In the genomic region with DNA sequence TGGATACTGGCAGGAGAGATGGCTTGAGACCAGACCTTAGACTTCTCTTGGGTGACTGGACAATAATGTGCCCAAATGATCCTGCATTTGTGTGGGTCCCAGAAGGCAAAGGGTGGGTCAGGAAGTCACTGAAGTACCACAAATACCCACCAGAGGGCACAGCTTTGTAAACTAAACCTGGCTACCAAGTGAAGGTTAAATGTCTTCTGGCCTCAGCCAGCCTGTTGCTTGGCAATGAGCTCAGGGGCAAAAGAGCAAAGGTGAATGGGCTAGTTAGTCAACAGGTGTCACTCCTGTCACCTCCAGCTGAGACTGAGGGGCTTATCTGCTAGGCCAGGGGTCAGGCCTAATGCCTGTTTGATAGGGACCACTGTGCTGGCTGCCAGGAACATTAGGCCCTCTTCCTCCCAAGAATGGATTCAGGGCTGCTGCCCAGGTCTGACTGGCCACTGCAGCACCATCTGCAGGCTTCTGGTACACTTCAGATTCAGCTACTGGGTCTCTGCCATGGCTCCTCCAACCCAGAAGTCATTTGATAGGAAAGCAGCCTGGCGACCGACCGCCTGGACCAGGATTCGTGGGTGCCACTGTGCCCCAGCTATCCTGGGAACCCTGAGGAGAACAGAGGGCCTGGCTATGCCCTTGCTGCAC, we compare ENCODE assay signal across 8 mouse cellular contexts.
DNase-seq lines count a peak whose midpoint lies in the region; ATAC-seq lines count a peak whose summit lies in the region.
"Had no signal": no experiment of that assay in that cellular context is flagged by ENCODE, and none has a peak within 500 bp of the region (broad histone marks: within the 10 kb centered on the region; RNA-seq: fewer than 3 reads in every experiment).

No protein-coding gene starts in this region.

- H3K4me2 ChIP-seq in intestine, embryonic 14.5 days (ENCODE audit: low read length), result no peak overlapping the region
- H3K4me2 ChIP-seq: heart, embryonic 13.5 days had no signal

- no peaks in the 10 kb centered on the region for H3K36me3 ChIP-seq in intestine, embryonic 14.5 days (ENCODE audit: control insufficient read depth, insufficient read depth, low read length)
- H3K36me3 ChIP-seq: heart, embryonic 13.5 days had no signal

- H3K27ac ChIP-seq in intestine, embryonic 14.5 days (ENCODE audit: low read depth), result no peak overlapping the region
- H3K27ac ChIP-seq: heart, embryonic 13.5 days had no signal

- ATAC-seq in intestine, embryonic 14.5 days (replicated peaks; ENCODE audit: low FRiP score, low TSS enrichment, low read depth), result 0 out of 2 replicates have a peak, but pooled peaks have one; percentile 30

- H3K4me1 ChIP-seq in intestine, embryonic 14.5 days (replicated peaks; ENCODE audit: control insufficient read depth, insufficient read depth, low read length), result no peaks in the 10 kb centered on the region
- H3K4me1 ChIP-seq: heart, embryonic 13.5 days had no signal

- DNase-seq in ovary, postnatal 36 days (ENCODE audit: low spot score), result peak; percentile 30
- DNase-seq in ovary, adult 18-20 months (ENCODE audit: low spot score), result no peak
- DNase-seq in adrenal gland, postnatal 14 days, result peak; percentile 78
- DNase-seq in embryo, embryonic 11 days, result peak; percentile 73
- peak; percentile 76 for DNase-seq in intestine, embryonic 14.5 days (ENCODE audit: low spot score)
- peak; percentile 25 for DNase-seq in lung, postnatal 25 days (ENCODE audit: low spot score)
- no peak for DNase-seq in right cerebral cortex, postnatal 14 days

- 98% methylated on average over 4 of the region's 4 CpGs for WGBS in intestine, embryonic 14.5 days

- H3K27me3 ChIP-seq in intestine, embryonic 14.5 days (replicated peaks; ENCODE audit: control insufficient read depth, insufficient read depth, low read length), result no peaks in the 10 kb centered on the region

- H3K9ac ChIP-seq in intestine, embryonic 14.5 days (ENCODE audit: low read length), result no peak overlapping the region
- H3K9ac ChIP-seq: heart, embryonic 13.5 days had no signal

- no peak overlapping the region for H3K4me3 ChIP-seq in intestine, embryonic 14.5 days (ENCODE audit: low read depth, low read length)
- H3K4me3 ChIP-seq: heart, embryonic 13.5 days had no signal

- no peaks in the 10 kb centered on the region for H3K9me3 ChIP-seq in intestine, embryonic 14.5 days (ENCODE audit: control insufficient read depth, low read length)
- H3K9me3 ChIP-seq: heart, embryonic 13.5 days had no signal

Comparison
In these comparisons a context has a peak if more than half of its experiments do, and no peak if none do; other contexts are left out.
1. DNase-seq: peak in ovary, postnatal 36 days (single experiment), adrenal gland, postnatal 14 days (single experiment), embryo, embryonic 11 days (single experiment), intestine, embryonic 14.5 days (single experiment) and lung, postnatal 25 days (single experiment); none in ovary, adult 18-20 months (single experiment) and right cerebral cortex, postnatal 14 days (single experiment).